In the genomic region with DNA sequence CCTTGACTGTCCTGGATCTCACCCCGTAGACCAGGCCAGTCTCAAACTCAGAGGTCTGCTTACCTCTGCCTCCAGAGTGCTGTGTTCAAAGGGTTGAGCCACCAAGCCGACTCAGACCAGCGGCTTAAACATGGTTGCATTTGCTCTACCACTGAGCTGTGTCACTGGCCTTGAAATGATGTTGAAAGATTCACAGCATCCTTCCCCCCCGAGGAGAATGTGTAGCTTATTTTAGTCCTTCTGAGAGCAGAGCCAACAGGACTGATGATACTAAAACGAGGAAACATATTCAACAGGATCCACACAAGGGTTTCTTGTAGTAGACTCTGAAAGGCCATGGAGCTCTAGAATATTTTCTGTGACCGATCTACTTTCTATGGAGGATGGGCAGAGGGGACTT, we compare ENCODE assay signal across 20 mouse cellular contexts. TPM values are rescaled to one million over a fixed set of nuclear protein-coding genes. Genes with fewer than 3 reads are reported as not detected.
A peak's percentile ranks its signal among the peaks of the same experiment; 100 is the strongest.
DNase-seq lines count a peak whose midpoint lies in the region; TF ChIP-seq lines count a peak whose summit lies in the region.
"Had no signal": no experiment of that assay in that cellular context is flagged by ENCODE, and none has a peak within 500 bp of the region (broad histone marks: within the 10 kb centered on the region; RNA-seq: fewer than 3 reads in every experiment).

No protein-coding gene starts in this region.

- H3K4me3 ChIP-seq in left cerebral cortex, adult 2 months, result no peak overlapping the region
- H3K4me3 ChIP-seq: embryonic facial prominence, embryonic 15.5 days; erythroblast, embryonic 14.5 days; forebrain, embryonic 10.5 days; heart, embryonic 15.5 days; hindbrain, embryonic 13.5 days had no signal

- TF ChIP-seq CTCF in left cerebral cortex, adult 2 months (IDR thresholded peaks at IDR 0.05), result no peak

- H3K27ac ChIP-seq in left cerebral cortex, adult 2 months, result peak overlapping the region; percentile 8; the same call in 1 of the 2 replicates
- H3K27ac ChIP-seq: embryonic facial prominence, embryonic 15.5 days; forebrain, embryonic 10.5 days; heart, embryonic 15.5 days; hindbrain, embryonic 13.5 days; hindbrain, postnatal 0 days had no signal

- DNase-seq in gastrocnemius, adult 18-20 months (ENCODE audit: low spot score), result peak; percentile 55
- no peak for DNase-seq in gastrocnemius, postnatal 36 days
- DNase-seq in left cerebral cortex, adult 2 months (ENCODE audit: extremely low spot score in 1 of 2, low spot score in 2 of 2), result no peak
- no peak for DNase-seq in left cerebral cortex, adult 9 months (ENCODE audit: low spot score in 2 of 2)
- peak; percentile 74 for DNase-seq in 416B (ENCODE audit: low read depth)
- peak; percentile 63 for DNase-seq in brain, adult 2 months (ENCODE audit: low read depth, low spot score)
- DNase-seq in urinary bladder, postnatal 14 days (ENCODE audit: low spot score), result no peak
- no peak for DNase-seq in kidney, adult 8-10 months
- DNase-seq: adrenal gland, adult 2 months; adrenal gland, postnatal 25 days; cerebellum, adult 11 months; cerebellum, adult 8-10 months; embryo, embryonic 11 days had no signal

- intact Hi-C loops in gastrocnemius, postnatal 36 days (cut with DNase I), result no loop called here
- intact Hi-C loops in left cerebral cortex, adult 2 months (cut with DNase I), result no loop called here

RNA-seq across cellular contexts. Expression of gene Tuba8, which starts 5.4 kb away (rescaled TPM):
- 100 to 1,000 TPM; 193 to 210 TPM for total RNA-seq in gastrocnemius, adult 18-20 months (2021)
- 100 to 1,000 TPM; 183 to 207 TPM for total RNA-seq in gastrocnemius, postnatal 36 days (2021)
- 10 to 100 TPM; 10.6 to 12.2 TPM for total RNA-seq in left cerebral cortex, adult 2 months (2021)
- total RNA-seq: CH12.LX had no signal

RNA-seq across cellular contexts. Expression of gene Usp18, which starts 29.8 kb away (rescaled TPM):
- total RNA-seq in gastrocnemius, adult 18-20 months (2021), result 1 to 10 TPM in 1 of 2 experiments, under 1 TPM in 1; 0.91 to 1.4 TPM
- 1 to 10 TPM in 1 of 2 experiments, under 1 TPM in 1; 0.48 to 1.2 TPM for total RNA-seq in gastrocnemius, postnatal 36 days (2021)
- total RNA-seq in left cerebral cortex, adult 2 months (2021), result under 1 TPM; 0.18 to 0.89 TPM

RNA-seq across cellular contexts. Expression of gene Pex26, which starts 32.4 kb away (rescaled TPM):
- 1 to 10 TPM; 2.9 TPM for total RNA-seq in gastrocnemius, adult 18-20 months (2021)
- 1 to 10 TPM; 2.2 to 2.9 TPM for total RNA-seq in gastrocnemius, postnatal 36 days (2021)
- 10 to 100 TPM; 15.0 to 15.1 TPM for total RNA-seq in left cerebral cortex, adult 2 months (2021)

Comparison
In these comparisons a context has a peak if more than half of its experiments do, and no peak if none do; other contexts are left out.
1. DNase-seq: peak in gastrocnemius, adult 18-20 months (single experiment), 416B (single experiment) and brain, adult 2 months (single experiment); none in gastrocnemius, postnatal 36 days (0 of 2), left cerebral cortex, adult 2 months (0 of 2), left cerebral cortex, adult 9 months (0 of 2), urinary bladder, postnatal 14 days (single experiment) and kidney, adult 8-10 months (0 of 2).
2. RNA of gene Tuba8, which starts 5.4 kb away (total RNA-seq): 193 to 210 TPM in gastrocnemius, adult 18-20 months and 183 to 207 TPM in gastrocnemius, postnatal 36 days; 10.6 to 12.2 TPM in left cerebral cortex, adult 2 months; every median in the first group is over 10 times any median in the second.
3. RNA of gene Pex26, which starts 32.4 kb away (total RNA-seq): 15.0 to 15.1 TPM in left cerebral cortex, adult 2 months; 2.2 to 2.9 TPM in gastrocnemius, postnatal 36 days and 2.9 TPM in gastrocnemius, adult 18-20 months; every median in the first group is over 4 times any median in the second.